Mouse (Mus musculus) megakaryocyte, adult 5-6 weeks (primary cell): ENCODE data around the gene Cpz. TPM values are rescaled to one million over a fixed set of nuclear protein-coding genes. Genes with fewer than 3 reads are reported as not detected.

Experiments
- total RNA-seq, 2 experiments: library from RNA; stranded (forward) in 1 of 2; stranded (reverse) in 1 of 2; fragments of 153-499, 151-499 nt in 1 of 2; fragments of 221-1000, 200-1000 nt in 1 of 2; gene quantifications; 2 replicates each; pipeline versions ENCODE4 v1.2.3 to v1.2.4; 2015 to 2017

Gene Cpz
- total RNA-seq, 2 experiments from 2014 or later: not detected

Other genes starting within 250 kb of the Cpz start
- not detected in 2 replicates for gene Adra2c, start 247.4 kb downstream of the Cpz start, total RNA-seq (2015)
- gene Adra2c, start 247.4 kb downstream of the Cpz start, total RNA-seq (2017): not detected in 2 replicates
- not detected in 2 replicates for gene Hmx1, start 136.6 kb downstream of the Cpz start, total RNA-seq (2015)
- gene Hmx1, start 136.6 kb downstream of the Cpz start, total RNA-seq (2017): not detected in 2 replicates
- 4.4 and 6.1 TPM in 2 replicates for gene Trmt44, start 49.4 kb upstream of the Cpz start, total RNA-seq (2015)
- gene Trmt44, start 49.4 kb upstream of the Cpz start, total RNA-seq (2017): 5.7 and 7.7 TPM in 2 replicates
- gene Acox3, start 57.3 kb upstream of the Cpz start, total RNA-seq (2015): 54.4 and 64.0 TPM in 2 replicates
- gene Acox3, start 57.3 kb upstream of the Cpz start, total RNA-seq (2017): 64.0 and 74.3 TPM in 2 replicates
- gene Htra3, start 154.1 kb upstream of the Cpz start, total RNA-seq (2015): 0.04 TPM in 1 of 2 replicates, not detected in the other
- not detected in 2 replicates for gene Htra3, start 154.1 kb upstream of the Cpz start, total RNA-seq (2017)
- 6.6 and 6.8 TPM in 2 replicates for gene Sh3tc1, start 214.3 kb upstream of the Cpz start, total RNA-seq (2015)
- 13.1 and 14.4 TPM in 2 replicates for gene Sh3tc1, start 214.3 kb upstream of the Cpz start, total RNA-seq (2017)
- 0.04 TPM in 1 of 2 replicates, not detected in the other for gene Ablim2, start 232.2 kb upstream of the Cpz start, total RNA-seq (2015)
- not detected in 2 replicates for gene Ablim2, start 232.2 kb upstream of the Cpz start, total RNA-seq (2017)